Mouse (Mus musculus) CD4-positive helper T cell, adult 2 months (primary cell): ENCODE measurements at regions not wholly inside any gene's neighbourhood (a gene's known extent, or its start where the extent isn't known, plus 50 kb on each side); places are given as distances from the start of the nearest gene placed in this dataset.

Source experiments
- DNase-seq: peaks from one replicate; pipeline ENCODE4 v3.0.0-alpha.2; 2012; ENCODE audit warnings: low read depth, missing footprints, low spot score

GRCm38 (mm10) chr15:68635633-68636032, 2134.9 kb upstream of the Lrrc6 start:
- DNase-seq: no peak

- no peak for DNase-seq
These were observed 2126.3 kb upstream of the Lrrc6 start for GRCm38 (mm10) chr15:68626976-68627375.

- DNase-seq: no peak
These were observed 2124.1 kb upstream of the Lrrc6 start for GRCm38 (mm10) chr15:68624831-68625230.

- no peak for DNase-seq
These were observed 2119.9 kb upstream of the Lrrc6 start for GRCm38 (mm10) chr15:68620417-68621214.

GRCm38 (mm10) chr15:68606110-68606791, 2105.5 kb upstream of the Lrrc6 start:
- DNase-seq: no peak

GRCm38 (mm10) chr15:68605478-68605877, 2104.8 kb upstream of the Lrrc6 start:
- DNase-seq: no peak

GRCm38 (mm10) chr15:68582177-68582576, 2081.5 kb upstream of the Lrrc6 start:
- no peak for DNase-seq

GRCm38 (mm10) chr15:68579486-68579885, 2078.8 kb upstream of the Lrrc6 start:
- DNase-seq: no peak

GRCm38 (mm10) chr15:68560654-68561053, 2059.9 kb upstream of the Lrrc6 start:
- DNase-seq: no peak

GRCm38 (mm10) chr15:68556133-68556532, 2055.4 kb upstream of the Lrrc6 start:
- DNase-seq: no peak

- DNase-seq: no peak
These were observed 2035.3 kb upstream of the Lrrc6 start for GRCm38 (mm10) chr15:68536055-68536325.

GRCm38 (mm10) chr15:68535297-68536054, 2034.8 kb upstream of the Lrrc6 start:
- no peak for DNase-seq

GRCm38 (mm10) chr15:68520759-68521158, 2020.0 kb upstream of the Lrrc6 start:
- DNase-seq: no peak

GRCm38 (mm10) chr15:68512431-68512830, 2011.7 kb upstream of the Lrrc6 start:
- no peak for DNase-seq

GRCm38 (mm10) chr15:68508190-68508589, 2007.5 kb upstream of the Lrrc6 start:
- DNase-seq: no peak

- no peak for DNase-seq
These were observed 2005.4 kb upstream of the Lrrc6 start for GRCm38 (mm10) chr15:68506093-68506492.

GRCm38 (mm10) chr15:68496438-68496837, 1995.7 kb upstream of the Lrrc6 start:
- DNase-seq: no peak

- DNase-seq: no peak
These were observed 1984.1 kb upstream of the Lrrc6 start for GRCm38 (mm10) chr15:68484789-68485188.

- no peak for DNase-seq
These were observed 1977.0 kb upstream of the Lrrc6 start for GRCm38 (mm10) chr15:68477745-68478144.

- DNase-seq: no peak
These were observed 1971.2 kb upstream of the Lrrc6 start for GRCm38 (mm10) chr15:68471928-68472327.

GRCm38 (mm10) chr15:68462851-68463250, 1962.1 kb upstream of the Lrrc6 start:
- no peak for DNase-seq

- DNase-seq: no peak
These were observed 1956.5 kb upstream of the Lrrc6 start for GRCm38 (mm10) chr15:68457239-68457638.

GRCm38 (mm10) chr15:68451971-68452370, 1951.3 kb upstream of the Lrrc6 start:
- no peak for DNase-seq
